Mouse (Mus musculus): ENCODE measurements around the gene A4galt.

Gene A4galt

GRCm38 (mm10) chr15:83265269-83265668 is 13.7 kb upstream of the A4galt start:
- DNase-seq (ENCODE audit: low spot score) = no peak

- no peak for DNase-seq (ENCODE audit: low spot score)
These were observed 11.8 kb upstream of the A4galt start for GRCm38 (mm10) chr15:83263405-83263804.

GRCm38 (mm10) chr15:83257906-83258305 is 6.3 kb upstream of the A4galt start:
- DNase-seq (ENCODE audit: low spot score) = no peak

- DNase-seq (ENCODE audit: low spot score) = no peak
These were observed 4.9 kb upstream of the A4galt start for GRCm38 (mm10) chr15:83256491-83256890.

DNA sequence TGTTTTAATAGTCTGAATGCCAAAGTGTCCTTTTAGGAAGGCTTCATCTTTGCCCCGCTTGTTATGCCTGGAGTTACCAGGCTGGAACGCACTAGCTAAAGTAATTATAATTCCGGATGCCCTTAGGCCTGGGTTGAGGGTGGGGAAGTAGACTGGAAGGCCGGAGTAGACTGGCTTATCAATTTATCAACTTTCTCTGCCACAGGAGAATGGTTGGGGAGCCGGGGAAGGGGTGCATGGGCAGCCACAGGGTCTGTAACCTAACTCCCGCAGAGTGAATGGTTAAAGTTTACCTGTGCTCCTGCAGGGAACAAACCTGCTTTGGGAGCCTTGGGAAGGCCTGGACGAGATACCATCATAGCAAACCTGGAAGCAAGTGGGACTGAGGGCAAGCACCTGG is 4.4 kb upstream of the A4galt start:
- no peak for DNase-seq (ENCODE audit: low spot score)

DNA sequence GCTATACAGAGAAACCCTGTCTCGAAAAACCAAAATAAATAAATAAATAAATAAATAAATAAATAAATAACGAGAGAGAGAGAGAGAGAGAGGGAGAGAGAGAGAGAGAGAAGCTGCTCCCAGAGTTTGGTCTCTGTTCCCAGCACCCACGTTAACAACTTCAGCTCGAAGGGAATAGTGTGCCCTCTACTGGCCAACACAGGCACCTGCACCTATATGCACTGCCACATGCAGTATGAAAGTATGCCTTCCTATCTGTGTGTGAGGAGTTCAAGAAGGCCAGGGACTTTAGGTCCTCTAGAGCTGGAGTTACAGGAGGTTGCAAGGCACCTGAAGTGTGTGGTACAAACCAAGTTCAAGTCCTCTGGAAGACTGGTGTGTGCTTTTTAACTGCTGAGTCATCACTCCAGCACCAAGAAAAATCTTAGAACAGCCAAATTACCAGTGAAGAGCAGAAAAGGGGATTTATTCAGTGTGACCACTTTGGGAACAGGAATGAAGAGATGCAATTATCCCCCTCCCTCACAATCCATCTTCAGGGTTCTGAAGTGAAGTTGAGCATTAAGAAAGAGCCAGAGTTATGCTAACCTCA is 3.7 kb upstream of the A4galt start:
- DNase-seq (ENCODE audit: low spot score) = no peak

GRCm38 (mm10) chr15:83254372-83255070 is 2.9 kb upstream of the A4galt start:
- no peak for DNase-seq (ENCODE audit: low spot score)

DNA sequence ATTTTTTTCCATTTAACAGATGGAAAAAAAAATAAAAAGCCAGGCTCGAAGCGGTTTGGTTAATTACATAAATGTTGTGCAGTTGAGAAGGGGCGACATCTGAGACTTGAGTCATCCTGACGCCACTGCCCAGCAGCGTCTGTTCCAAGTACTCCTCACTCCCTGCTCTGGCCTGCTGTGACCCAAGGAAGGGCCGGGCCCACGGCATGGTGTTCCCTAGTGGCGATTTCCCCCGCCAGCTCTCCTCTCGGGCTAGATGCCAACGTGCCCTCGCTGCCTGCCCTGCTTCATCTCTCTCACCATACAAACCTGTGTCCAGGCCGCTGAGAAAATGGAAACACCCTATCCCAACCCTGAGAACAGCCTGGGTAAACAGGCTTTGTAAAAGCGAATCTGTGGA is 486 bp upstream of the A4galt start:
- no peak for DNase-seq (ENCODE audit: low spot score)

DNA sequence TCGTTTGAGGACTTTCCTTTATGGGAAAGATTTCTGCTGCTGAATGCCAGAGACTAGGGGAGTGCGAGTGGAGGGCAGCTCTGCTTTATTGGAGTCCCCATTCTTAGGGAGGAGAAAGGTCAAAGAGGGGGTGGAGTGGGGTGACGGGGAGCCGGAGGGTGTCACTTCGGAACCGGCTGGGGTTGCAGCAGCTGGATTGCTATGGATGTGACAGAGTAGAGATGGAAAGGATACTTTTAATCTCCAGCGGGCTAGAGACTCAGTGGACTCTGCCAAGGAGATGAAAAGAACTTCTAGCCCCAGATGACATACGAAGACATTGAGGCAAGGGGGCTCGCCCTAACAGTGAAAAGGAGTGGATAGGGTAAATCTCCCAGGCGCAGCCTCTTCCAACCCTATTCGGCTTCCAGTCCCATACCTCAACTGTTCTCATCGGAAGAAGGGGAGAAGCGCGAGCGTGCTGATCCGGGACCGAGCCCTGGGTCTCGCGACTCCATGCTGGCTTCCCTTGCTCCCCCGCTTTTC is 861 bp downstream of the A4galt start:
- no peak for DNase-seq (ENCODE audit: low spot score)

DNA sequence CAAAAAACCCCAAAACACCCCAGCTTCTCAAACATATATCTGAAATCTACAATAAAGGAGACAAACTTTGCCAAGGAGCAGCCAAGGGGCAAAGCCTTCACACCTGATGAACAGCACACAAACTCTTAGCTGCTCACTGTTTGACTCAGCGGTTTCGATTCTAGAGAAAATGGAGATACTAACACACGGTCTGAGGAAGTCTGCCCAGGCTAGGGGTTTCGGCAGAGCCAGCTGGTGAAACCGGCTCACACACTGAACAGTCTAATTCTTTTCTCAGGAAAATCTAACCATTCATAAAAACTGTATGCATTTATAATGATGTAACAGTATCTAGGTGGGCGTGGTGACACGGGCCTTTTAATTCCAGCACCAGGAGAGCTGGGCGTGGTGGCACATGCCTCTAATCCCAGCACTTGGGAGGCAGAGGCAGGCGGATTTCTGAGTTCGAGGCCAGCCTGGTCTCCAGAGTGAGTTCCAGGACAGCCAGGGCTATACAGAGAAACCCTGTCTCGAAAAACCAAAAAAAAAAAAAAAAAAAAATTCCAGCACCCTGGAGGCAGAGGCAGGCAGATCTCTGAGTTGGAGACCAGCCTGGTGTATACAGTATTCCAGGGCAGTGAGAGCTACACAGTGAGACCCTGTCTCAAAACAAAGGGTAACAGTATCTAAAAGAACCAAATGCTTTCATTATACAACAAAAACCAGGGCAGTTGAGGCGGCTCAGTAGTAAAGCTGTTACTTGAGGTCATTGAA is 1.9 kb downstream of the A4galt start:
- no peak for DNase-seq (ENCODE audit: low spot score)

- DNase-seq (ENCODE audit: low spot score) = no peak
These were observed 3.2 kb downstream of the A4galt start for GRCm38 (mm10) chr15:83248236-83248844.

DNA sequence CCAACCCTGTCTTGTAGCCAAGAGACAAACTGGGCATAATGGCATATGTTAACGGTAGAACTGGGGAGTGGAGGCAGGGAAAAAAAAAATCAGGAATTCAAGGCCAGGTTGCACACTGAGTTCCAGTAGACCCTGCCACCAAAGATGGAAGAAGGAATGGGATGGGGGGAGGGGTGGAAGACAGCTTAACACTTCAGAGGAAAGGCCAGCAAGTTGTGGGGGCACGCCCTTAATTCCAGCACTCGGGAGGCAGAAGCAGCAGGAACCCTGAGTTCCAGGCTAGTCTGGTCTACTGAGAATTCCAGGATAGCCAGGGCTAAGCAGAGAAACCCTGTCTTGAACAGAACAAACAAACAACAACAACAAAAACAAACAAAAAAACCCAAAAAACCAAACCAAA is 7.2 kb downstream of the A4galt start:
- no peak for DNase-seq (ENCODE audit: low spot score)

DNA sequence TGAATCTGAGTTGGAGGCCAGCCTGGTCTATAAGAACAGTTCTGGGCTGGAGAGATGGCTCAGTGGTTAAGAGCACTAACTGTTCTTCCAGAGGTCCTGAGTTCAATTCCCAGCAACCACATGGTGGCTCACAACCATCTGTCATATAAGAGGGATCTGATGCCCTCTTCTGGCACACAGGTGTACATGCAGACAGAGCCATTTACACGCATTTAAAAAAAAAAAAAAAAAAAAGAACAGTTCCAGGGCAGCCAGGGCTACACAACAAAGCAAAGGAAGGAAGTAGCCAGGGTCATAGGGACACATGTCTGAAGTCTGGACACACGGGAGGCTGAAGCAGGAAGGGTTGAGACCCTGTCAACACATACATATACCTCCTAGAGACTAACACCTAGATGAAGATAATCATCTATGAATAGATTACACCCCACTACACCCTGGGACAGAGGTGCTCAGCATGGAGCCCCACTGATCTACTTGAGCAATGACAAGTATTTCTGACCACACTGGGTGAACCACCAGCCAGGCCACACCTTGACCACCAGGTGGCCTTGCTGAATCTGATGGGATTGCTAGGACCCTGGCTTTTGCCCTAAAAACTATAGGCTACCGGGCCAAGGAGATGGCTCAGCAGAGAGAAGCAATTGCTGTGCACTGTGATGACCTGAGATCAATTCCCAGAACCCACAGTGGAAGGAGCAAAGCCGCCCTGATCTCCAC is 9.5 kb downstream of the A4galt start:
- no peak for DNase-seq (ENCODE audit: low spot score)

DNA sequence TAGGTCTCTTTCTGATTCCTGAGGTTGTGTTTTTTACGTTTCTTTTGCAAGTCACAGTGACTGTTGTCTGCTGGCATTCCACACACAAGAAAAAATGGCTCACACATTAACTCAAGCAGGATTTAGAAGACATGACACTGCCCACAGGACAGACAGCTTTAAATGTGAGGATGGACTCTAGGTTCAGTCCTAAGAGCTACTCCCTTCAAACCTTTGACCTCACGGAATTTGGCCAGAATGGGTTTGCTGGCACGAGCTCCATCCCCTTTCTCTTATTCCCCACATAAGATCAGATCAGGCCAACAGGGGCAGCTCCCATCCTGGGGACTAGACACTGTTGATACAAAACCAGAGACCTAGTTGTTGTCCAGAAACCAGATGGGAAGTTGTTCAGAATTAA is 10.1 kb downstream of the A4galt start:
- DNase-seq (ENCODE audit: low spot score) = no peak

DNA sequence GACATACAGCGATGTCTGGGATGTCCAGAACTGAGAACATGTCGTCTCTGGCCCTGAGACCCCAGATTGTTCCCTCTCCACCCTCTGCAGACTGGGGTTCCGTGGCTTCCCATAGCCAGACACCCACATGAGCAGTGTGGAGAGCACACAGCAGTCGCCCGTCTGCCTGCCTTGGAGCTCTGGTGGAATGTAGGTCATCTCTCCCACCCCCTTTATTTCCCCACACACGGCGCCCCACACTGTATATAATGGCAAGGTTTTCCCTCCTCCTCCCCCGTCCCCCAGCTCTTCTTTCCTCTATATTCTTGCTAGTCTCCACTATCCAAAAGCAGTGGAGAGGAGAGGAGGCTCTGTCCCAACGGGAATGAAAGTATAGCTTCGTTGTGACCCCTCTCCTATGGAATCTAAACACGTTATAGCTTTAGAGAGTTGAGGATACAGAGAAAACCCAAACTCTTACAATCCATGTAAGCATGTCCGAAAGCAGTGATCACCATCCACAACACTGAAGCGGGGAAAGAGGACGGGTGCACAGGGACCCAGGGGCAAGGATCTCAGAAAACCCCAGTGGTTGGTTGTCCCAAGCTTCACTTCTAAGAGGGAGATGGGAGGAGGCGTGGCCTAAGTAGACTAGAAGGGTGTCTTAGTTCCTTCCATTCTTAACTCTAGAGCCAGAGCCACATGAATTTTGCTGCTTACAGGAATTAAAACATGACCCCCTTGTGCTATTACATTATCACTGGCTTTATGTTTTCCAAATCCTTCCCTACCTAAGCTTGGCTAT is 13.9 kb downstream of the A4galt start:
- DNase-seq (ENCODE audit: low spot score) = no peak

- no peak for DNase-seq (ENCODE audit: low spot score)
These were observed 14.8 kb downstream of the A4galt start for GRCm38 (mm10) chr15:83236824-83237223.

- no peak for DNase-seq (ENCODE audit: low spot score)
These were observed 18.2 kb downstream of the A4galt start for GRCm38 (mm10) chr15:83233219-83233992.

DNA sequence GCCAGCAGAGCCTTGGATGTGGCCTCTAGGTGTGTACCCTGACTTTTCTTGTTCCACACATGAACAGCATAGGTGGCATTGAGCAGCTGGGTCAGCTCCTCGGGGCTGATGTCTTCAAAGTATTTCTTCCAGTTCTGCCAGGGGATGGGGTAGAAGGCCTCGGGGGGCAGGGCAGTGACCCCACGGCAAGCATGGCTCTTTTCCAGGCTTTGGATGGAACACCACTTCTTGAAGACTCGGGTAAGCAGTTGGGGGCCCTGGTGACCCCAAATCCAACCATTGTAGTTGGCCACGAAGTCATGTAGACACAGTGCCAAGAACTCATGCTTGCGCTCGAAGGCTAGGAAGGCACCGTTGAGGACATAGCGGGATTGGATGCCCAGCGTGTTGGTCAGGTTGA is 24.0 kb downstream of the A4galt start:
- DNase-seq (ENCODE audit: low spot score) = no peak

DNA sequence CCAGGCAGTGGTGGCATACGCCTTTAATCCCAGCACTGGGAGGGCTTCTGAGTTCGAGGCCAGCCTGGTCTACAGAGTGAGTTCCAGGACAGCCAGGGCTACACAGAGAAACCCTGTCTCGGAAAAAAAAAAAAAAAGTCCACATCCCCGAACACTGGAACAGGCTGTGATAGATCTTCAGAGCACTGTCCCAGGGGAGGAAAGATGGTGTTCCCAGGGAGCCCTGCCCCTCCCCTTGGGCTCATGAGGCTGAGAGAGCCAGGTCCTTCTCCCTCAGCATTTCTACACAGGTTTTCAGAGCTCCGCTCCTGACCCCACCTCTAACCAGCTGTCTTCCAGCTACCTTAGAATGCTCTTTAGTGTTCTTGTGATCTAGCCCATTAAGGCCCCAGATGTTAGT is 24.7 kb downstream of the A4galt start:
- DNase-seq (ENCODE audit: low spot score) = no peak

DNA sequence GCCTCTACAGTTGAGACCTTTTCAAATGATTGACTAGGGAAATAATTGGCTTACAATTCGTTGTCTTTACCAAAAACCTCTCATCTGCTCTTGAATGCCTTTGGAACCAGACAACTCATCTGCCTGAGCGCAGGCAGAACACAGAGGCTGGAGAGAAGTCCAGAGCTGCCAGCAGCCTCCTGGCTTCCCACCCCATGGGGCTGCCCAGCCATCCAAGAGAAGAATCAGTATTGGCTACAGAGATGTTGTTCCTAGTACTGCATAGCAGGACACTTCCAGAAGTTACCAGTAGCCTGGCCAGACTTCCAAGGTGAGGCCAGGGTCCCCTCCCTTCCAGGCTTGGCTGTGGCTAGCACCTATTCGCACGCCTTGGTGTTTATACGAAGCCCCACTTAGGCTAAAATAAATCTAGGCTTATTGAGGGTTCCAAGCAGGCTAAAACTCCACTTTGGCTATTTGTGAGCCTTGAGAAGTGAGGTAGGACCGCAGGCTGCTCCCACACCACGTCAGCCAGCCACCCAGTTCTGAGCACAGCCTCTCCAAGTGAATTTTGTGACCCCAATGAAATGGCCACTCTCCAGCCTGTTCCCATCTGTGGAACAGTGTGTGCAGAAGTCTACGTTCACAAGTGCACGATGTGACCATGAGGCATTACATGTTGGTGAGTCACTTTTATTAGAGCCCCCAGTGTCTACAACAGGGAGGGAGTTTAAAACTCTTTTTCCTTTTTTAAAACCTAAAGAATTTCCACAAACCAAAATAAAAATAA is 25.3 kb downstream of the A4galt start:
- no peak for DNase-seq (ENCODE audit: low spot score)

Measured in testis, postnatal 10 days (tissue).